Mouse (Mus musculus) adrenal gland, postnatal 36 days (tissue): ENCODE results near the gene Lin7a. TPM values are rescaled to one million over a fixed set of nuclear protein-coding genes. Genes with fewer than 3 reads are reported as not detected.
"Not testable (repeated sequence)": the region's sequence is repeated elsewhere in the genome, so short reads cannot be mapped to it uniquely, and the experiment has no call there.

Source experiments
- DNase-seq, 2 experiments: peaks; one replicate each; pipeline ENCODE4 v3.0.0; 2021; ENCODE audit warnings: mixed read lengths in 1 of 2
- total RNA-seq, 2 experiments: library from RNA; stranded (reverse); gene quantifications; 2 replicates each; pipeline ENCODE4 v1.2.3; 2021

Gene Lin7a
- total RNA-seq, 2 experiments from 2014 or later: 1.5 to 2.1 TPM

DNA sequence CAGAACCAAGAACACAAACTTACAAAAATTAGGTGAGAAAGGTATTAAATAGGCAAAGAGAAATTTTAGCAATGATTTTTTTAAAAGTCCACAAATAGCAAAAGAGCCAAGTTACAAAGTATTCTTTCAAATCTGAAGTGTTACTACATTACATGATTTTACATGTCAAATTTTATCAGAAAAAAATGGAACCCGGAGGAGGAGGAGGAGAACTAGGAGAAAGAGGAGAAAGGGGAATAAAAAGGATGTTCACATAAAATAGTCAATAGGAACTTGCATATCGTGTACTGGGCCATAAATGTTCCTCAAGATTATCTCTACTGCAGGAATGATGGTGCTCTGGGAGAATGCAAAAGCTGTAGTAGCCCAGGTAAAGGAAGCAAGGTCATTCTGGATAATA is 34.4 kb upstream of the Lin7a start:
- no peak for DNase-seq

DNA sequence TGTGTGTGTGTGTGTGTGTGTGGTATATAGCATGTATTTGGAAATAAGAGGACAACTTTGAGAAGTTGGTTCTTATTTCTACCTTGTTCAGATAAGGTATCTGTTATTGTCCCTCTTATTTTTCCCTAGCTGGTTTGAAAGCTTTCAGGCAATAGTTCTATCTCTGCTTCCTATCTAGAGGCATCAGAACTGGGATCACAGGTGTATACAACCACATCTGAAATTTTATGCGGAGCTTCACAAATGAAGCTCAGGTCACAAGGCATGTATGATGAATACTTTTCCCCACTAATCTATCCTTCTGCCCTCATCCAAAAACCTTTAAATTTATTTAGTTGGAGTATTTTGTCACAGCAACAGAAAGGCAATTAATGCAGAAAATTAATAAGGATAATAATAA is 33.8 kb upstream of the Lin7a start:
- no peak for DNase-seq

DNA sequence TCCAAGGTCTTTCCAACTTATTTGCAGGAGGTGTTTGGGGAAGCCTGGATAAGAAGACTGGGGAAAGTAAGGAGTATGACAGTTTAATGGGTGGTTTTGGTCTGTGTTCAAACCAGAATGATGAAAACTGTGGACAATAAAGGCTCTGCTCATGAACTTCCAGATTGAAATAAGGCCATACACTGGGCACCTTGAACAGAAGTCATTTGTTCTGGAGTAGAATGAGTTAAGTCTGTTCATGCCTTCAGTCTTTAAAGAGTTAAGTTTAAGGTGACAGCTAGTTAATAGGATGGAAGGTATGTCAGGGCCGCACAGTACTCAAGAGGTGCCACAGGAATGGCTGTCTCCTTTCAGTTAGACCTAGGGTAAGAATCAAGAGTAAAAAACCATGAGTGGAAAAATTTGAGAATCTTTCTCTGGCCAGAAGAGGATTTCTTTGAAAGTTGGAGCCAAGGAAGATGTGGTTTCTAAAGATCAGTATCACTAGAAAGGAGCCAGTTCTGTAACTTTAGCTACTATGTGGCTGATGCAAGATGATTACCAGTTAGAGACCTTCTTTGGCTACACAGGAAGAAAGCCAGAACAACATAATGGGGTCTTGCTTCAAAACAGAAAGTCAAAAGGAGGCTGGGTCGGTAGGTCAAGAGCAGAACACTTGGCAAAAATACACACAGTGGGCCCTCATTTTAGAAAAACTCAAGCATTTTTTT is 33.2 kb upstream of the Lin7a start:
- no peak for DNase-seq

DNA sequence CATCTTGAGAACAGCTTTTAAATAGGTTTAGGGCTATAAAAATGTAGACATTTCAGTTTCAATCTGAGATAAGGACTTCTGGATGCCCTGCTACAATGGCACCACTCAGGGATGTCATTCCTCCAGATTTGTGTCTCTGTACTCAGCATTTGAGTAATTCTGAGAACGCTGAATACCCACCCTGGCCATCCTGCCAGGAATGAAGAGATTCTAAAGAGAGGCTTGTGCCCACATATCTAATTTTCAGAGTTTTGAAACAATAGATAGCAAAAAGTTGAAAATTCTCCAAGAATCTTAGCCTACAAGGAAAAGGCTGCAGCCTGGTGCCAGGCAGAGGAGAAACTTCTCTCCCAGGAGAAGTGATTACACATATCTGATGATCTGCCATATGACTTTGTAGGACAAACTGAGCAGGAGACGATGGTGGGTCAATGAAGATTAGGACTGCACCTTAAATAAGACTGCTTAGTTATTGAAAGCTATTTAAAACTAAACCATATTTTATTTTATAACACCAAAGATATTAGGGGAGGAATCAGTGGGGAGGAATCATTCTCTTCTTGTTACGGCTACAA is 32.5 kb upstream of the Lin7a start:
- no peak for DNase-seq

DNA sequence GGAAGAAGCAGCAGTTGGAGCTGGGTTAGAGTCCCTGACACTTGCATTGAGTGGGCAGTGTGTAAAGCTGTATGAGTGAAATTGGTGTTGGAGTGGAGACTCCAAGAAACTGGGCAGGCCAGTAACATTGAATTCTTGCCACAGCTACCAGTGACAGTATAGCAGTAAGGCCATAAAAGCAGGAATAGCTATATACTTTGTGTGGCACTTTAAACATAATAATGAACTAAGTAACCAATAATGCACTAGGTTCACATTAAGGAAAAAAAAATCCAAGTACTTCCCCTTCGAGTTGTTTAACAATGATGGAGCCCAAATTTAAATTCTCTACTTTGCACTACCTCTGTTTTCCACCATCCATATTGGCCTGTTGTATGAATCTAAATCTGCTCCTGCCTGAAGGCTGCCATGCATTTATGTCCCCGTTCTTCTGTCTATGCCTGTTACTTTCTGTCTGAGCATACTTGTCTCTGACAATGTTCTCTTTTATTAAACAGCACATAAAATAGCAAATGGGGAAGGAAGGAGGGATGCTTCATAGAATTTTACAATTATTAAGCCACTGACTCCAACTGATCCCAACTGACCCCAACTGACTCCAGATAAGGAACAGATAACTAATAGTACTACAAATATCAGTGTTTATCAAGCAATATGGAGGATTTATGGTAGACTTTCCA is 31.7 kb upstream of the Lin7a start:
- DNase-seq: no peak

DNA sequence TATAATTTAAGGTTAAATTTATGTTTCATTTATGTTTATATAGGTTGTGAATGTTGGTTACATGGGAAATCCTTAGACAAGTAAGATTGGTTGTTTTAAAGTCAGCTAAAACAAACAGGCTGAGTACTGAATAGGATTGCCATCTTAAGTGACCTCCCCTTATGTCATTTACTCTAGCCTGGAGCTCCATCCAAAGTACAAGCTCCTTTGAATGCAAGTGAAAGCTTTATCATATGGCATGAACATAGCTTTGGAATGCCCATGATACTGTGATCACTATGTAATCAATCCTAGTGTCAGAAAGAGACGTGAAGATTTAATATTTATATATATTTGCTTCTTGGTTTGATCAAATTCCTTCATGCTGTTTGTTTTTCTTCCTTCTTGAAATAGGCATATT is 31.0 kb upstream of the Lin7a start:
- DNase-seq: no peak

DNA sequence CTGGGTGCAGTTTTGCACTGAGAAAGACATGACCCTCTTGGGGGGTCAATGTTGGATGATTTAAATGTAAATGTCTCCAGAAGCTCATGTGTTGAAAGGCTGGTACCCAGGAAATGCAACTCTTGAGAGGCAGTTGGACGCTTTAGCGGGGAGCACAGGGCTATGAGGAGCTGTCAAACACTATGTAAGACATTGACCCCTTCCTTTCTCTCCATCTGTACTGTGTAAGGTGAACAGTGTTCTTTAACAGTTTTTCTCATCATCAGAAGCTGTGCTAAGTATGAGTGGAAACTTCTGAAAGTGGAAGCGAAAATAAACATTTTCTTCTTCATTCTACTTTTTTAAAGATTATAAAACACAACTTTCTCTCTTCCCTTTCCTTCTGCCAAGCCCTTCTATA is 30.5 kb upstream of the Lin7a start:
- DNase-seq: no peak

DNA sequence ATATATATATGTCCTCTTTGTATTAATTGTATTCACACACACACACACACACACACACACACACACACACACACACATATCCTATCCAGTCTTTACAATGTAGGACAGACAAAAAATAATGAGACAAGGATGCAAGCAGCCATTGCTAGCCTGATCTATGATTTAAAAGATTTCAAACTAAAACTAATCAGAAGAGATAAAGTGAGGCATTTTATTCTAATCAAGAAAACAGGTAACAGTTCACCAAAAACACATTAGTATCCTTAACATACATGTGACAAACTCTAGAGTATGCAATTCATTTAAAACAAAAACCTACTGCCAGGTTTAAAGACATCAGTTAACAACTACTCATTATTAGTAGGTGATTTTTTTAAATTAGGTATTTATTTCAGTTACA is 30.1 kb upstream of the Lin7a start:
- no peak for DNase-seq

DNA sequence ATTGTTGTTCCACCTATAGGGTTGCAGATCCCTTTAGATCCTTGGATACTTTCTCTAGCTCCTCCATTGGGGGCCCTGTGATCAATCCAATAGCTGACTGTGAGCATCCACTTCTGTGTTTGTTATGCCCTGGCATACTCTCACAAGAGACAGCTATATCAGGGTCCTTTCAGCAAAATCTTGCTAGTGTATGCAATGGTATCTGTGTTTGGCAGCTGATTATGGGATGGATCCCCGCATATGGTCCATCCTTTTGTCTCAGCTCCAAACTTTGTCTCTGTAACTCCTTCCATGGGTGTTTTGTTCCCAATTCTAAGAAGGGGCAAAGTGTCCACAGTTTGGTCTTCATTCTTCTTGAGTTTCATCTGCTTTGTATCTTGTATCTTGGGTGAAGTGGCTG is 29.5 kb upstream of the Lin7a start:
- not testable (repeated sequence) for DNase-seq

DNA sequence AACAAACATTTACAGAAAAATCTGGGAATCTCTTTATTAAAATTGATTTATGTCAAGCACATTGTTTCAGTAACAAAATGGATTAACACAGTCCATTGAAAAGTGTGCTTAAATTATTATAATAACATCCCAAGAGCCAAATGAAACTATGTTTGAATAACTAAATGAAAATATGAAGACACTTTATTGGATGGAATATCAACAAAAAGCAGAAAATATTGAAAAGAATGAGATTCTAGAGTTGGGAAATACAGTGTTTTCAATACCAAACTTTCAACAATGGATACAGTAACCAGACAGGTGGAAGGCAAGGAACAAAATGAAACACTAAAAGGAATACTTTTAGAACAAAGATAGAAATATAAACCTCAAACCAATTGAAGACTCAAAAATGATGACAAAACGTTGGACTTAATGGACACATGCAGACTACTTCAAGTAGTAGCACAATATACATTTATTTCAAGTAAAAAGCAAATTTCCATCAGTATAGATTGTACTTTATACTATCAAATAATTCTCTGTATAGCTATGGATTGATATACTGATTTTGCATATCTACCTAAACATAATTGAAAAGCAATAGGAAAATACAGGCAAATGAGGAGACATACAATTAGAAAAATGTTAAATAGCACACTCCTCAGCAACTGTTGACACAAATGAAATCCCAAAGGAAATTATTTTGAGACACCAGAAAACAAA is 28.6 kb upstream of the Lin7a start:
- DNase-seq: no peak

DNA sequence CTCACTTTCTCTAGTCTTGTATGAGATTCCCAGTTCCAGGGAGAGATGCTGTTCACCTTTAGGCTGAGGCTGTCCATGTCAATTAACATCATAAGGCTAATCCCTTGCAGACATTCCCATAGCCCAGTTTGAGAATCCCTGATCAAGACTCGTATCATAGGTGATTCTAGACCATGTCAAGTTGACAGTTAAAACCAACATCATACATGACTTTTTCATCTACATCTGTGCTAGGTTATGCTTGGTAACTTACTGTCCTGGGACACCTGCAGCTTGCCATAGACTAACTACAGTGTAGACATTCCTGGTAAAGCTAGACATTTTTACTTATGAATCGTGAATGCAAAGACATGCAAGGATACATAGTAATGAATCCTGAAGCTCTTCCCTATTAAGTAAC is 27.3 kb upstream of the Lin7a start:
- DNase-seq: no peak

DNA sequence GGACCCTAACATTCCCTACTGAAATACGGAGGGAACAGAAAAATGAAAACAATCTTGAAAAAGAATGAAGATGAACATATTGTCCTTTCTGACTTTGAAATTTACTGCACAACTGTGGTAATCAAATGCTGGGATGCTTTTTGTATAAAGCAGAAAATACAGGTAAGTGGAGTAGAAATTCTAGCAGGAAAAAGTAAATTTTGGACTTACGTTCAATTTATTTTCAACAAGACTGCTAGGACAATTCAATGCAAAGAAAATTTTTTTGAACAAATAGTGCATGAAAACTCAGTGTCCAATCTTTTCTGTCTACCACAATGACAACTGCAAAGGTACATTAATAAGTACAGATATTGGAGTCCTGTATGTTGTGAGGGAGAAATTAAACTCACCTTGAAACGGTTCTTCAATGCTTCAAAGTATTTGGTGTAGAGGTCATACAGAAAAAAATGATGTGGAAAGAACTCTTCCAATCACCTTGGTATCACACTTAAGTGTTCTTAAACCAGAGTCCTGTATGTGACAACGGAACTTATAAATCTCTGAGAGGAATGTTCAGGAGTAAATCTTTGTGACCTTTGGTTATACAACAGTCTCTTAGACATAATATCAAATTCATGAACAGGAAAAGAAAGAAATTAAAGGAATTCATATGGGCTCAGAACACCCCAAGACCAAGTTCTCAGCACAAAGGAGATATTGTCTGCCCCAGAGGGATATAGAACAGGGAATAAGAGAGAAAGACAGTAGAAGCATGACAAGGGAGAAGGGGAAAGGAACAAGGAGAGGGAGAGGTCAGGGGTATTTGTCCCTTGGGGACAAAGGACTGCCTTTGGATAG is 26.6 kb upstream of the Lin7a start:
- no peak for DNase-seq

DNA sequence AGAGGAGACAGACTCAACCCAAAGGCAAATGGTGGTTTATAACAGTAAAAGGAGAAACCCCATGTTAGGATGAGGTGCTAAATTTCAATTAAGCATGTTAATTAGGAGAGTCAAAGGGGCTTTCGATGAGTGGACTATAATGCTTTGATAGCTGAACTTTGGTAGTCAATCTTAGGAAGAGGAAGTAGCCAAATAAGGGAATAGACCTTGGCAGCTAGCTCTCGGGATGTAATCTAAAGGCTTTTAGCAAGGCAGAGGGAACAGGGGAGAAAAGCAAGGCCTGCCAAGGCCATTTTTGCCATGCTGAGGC is 26.0 kb upstream of the Lin7a start:
- DNase-seq: no peak

DNA sequence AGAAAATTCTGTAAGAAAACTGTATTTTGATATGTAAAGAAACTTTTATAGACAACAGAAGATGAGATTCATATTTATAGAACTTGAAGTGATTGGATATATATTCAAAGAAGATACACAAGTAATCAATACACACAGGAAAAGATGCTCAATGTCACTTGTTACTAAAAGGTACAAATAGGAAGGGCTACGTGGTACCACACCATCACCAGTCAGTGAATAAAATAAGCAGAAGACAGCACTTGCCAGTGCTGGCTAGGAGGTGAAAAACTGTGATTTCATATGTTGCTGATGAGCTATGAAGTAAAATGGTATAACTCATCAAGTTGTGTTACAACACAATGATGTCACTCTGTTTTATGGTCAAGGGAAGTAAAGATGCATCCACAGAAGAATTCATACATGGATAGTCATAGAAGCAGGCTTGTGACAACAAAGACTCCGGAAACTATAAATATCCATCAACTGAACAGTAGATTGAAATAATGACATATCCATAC is 25.5 kb upstream of the Lin7a start:
- no peak for DNase-seq

DNA sequence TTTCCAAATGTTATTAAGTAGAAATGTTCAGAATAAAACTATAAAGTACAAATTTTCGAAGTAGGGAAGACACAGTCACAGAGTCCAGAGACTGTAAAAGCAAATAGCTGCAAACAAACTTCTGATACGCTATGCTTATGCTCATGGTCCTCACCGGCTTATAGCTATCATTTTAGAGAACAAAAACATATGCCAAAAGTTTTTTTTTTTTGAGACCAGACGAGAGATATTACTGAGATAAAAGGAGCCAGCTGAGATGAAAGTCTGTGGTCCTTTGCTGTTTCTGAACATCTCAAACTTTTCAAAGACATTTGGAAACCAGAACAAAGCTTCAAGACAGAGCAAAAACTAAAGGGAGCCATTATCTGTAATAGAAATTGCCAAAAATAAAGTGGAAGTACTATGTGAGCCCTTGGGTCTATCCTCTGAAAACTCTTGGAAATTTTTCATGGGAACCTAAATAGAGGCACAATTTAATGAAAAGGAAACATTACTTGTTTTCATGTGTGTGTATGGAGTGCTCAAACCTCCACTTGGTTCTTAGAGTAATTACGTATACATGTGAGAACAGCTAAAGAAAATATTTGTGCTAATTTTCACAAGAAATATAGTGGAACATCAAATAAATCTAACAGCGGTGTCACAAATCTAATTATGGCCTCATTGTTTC is 24.4 kb upstream of the Lin7a start:
- DNase-seq: no peak

DNA sequence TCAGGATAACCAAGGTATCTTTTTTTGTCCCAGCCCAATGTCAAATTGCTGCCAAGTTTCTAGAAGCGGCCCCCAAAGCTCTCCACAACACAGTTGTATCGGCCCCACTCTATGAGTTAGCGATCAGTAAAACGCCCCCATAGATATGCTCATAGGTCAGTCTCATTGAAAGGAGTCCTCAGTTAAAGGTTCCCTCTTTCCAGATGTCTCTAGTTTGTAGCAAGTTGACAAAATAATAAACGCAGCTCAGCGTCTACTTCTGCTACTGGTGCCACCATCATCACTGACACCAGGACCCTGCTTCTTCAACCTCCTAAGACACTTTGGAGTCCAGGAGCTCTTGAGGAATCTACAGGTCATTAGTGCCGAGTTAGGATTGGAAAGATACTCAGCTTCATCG is 23.0 kb upstream of the Lin7a start:
- no peak for DNase-seq

DNA sequence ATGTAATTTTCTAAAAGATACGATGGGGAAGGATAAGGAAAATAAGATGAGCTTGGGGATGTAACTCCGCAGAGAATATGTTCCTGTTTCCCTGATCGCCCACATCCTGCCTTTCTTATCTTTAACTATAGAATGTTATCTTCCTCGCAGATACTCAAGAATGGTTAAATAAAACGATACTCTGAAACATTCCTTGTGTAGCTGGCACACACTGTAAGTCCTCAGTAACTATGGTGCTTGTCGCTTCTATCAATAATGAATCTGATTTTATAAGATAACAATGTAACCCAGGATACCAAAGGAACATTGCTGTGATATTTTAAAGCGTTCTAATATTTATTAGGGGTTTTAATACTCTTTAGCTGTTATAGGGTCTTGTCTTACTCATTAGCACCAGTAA is 22.4 kb upstream of the Lin7a start:
- DNase-seq: no peak

DNA sequence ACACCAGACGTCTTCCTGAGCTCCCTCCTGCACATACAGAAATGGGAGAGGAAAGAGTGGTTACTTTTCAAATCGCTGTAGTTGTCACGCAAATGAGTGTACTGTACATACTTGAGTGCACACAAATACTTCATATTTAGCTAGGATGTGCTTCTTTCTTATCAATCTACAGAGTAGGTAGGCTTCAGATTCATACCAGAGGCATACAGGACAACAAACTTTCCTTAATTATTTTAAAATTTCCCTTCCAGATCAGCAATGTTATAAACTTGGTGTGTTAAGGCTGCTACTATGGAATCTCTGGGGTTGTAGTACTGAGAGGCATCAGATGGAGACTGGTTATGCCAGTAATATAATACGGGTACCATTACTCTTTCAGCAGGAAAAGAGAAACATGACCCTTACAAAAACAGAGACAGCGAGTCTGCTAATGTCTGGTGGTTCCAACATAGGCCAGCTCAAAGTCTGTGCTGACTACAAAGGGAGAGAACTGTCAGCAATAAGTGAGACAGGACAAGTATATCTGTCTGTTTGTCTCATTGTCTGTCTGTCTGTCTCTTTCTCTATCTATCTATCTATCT is 21.8 kb upstream of the Lin7a start:
- DNase-seq: no peak

DNA sequence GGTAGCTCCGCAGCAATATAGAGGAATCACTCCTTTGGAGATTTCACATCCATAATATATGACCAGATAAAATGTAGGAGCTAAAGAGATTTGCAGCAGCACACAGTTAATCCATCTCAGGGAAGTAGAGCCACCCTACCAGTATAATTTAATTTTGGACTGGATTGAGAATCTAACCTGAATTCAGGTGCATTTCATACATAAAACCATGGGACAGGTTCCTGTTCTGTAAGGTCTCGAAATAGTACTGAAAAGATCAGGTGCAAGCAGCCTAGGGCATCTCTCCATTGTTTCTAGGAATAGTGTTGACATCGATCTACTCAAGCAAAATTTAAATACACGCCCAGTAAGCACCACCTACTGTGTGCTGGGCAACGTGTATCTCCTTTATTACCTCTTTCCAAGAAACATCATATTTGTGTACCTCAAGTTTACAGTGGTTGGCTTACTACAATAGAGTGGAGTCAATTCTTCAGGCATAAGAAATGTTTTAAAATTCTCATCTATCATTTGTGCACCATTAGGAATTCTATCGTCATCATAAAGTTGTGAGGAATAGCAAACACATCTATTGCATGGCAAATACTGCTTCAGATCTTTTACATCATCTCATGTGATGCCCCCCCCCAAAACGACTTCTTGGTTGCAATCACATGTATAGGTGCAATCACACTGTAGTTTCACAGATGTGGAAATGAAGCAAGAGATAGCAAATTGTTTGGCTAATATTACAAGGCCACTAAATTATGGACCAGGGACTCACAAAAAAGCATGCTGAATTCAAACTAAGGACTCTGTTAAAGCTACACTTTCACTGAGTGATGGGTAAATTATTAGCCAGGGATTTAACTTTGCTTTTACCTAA is 20.9 kb upstream of the Lin7a start:
- DNase-seq: no peak

DNA sequence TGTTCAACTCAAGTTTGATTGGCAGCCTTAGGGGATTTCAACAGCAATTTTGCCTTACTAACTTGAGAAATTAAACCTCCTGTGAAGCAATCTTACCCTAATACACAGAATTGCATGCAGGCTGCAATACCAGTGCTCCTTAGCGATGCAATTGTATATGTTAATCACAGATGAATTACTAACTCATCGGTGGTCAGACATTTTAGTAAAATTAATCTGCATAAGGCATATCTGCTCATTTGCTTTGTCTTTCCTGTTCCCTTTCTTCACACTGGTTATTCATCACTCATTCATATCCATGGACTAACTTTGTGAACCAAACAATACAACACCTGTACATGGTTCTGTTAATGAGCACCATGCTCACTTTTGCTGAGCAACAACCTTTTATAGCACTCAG is 20.2 kb upstream of the Lin7a start:
- no peak for DNase-seq
